11 mouse cellular contexts compared by ENCODE assay signal in genomic region chr11:115902177-115902576, GRCm38 (mm10). TPM values are rescaled to one million over a fixed set of nuclear protein-coding genes. Genes with fewer than 3 reads are reported as not detected.
DNase-seq lines count a peak whose midpoint lies in the region; ATAC-seq and TF ChIP-seq lines count a peak whose summit lies in the region.
"Had no signal": no experiment of that assay in that cellular context is flagged by ENCODE, and none has a peak within 500 bp of the region (broad histone marks: within the 10 kb centered on the region; RNA-seq: fewer than 3 reads in every experiment).

No protein-coding gene starts in this region.

- no peaks in the 10 kb centered on the region for H3K9me3 ChIP-seq in lung, embryonic 16.5 days (ENCODE audit: control insufficient read depth, low read length)
- no peaks in the 10 kb centered on the region for H3K9me3 ChIP-seq in embryonic facial prominence, embryonic 15.5 days (replicated peaks)
- no peaks in the 10 kb centered on the region for H3K9me3 ChIP-seq in heart, embryonic 16.5 days (replicated peaks; ENCODE audit: control insufficient read depth, low read length)
- H3K9me3 ChIP-seq in liver, postnatal 0 days (ENCODE audit: low read length), result no peaks in the 10 kb centered on the region
- H3K9me3 ChIP-seq: hindbrain, embryonic 15.5 days had no signal

- no peak overlapping the region for H3K4me3 ChIP-seq in lung, embryonic 16.5 days (ENCODE audit: low read length)
- H3K4me3 ChIP-seq in embryonic facial prominence, embryonic 15.5 days (replicated peaks), result no peak overlapping the region
- H3K4me3 ChIP-seq in heart, embryonic 16.5 days (ENCODE audit: low read length), result peak overlapping the region; percentile 57
- peak overlapping the region; percentile 63 for H3K4me3 ChIP-seq in liver, postnatal 0 days (ENCODE audit: low read depth, low read length)
- H3K4me3 ChIP-seq: hindbrain, embryonic 15.5 days had no signal

- no peak overlapping the region for H3K9ac ChIP-seq in lung, embryonic 16.5 days (ENCODE audit: low read length)
- H3K9ac ChIP-seq in embryonic facial prominence, embryonic 15.5 days, result no peak overlapping the region
- H3K9ac ChIP-seq in heart, embryonic 16.5 days (ENCODE audit: low read length), result peak overlapping the region; percentile 75
- peak overlapping the region; percentile 80 for H3K9ac ChIP-seq in liver, postnatal 0 days (replicated peaks)
- H3K9ac ChIP-seq: hindbrain, embryonic 15.5 days had no signal

- ATAC-seq in lung, embryonic 16.5 days (ENCODE audit: low read depth), result no peak
- no peak for ATAC-seq in embryonic facial prominence, embryonic 15.5 days (ENCODE audit: insufficient number of reproducible peaks, low FRiP score, low TSS enrichment, low read depth)
- peak; percentile 46 for ATAC-seq in heart, embryonic 16.5 days (replicated peaks; ENCODE audit: extremely low read depth, insufficient read depth, low FRiP score)
- no peak for ATAC-seq in liver, postnatal 0 days
- ATAC-seq: forebrain, embryonic 16.5 days had no signal

- no peaks in the 10 kb centered on the region for H3K27me3 ChIP-seq in lung, embryonic 16.5 days (ENCODE audit: control insufficient read depth, insufficient read depth, low read depth, low read length)
- no peaks in the 10 kb centered on the region for H3K27me3 ChIP-seq in embryonic facial prominence, embryonic 15.5 days
- no peaks in the 10 kb centered on the region for H3K27me3 ChIP-seq in heart, embryonic 16.5 days (ENCODE audit: control insufficient read depth, insufficient read depth, low read length)
- no peaks in the 10 kb centered on the region for H3K27me3 ChIP-seq in liver, postnatal 0 days (ENCODE audit: insufficient read depth, low read length)
- H3K27me3 ChIP-seq: hindbrain, embryonic 15.5 days had no signal

- no peak overlapping the region for H3K4me2 ChIP-seq in lung, embryonic 16.5 days (ENCODE audit: low read depth, low read length)
- H3K4me2 ChIP-seq in embryonic facial prominence, embryonic 15.5 days (replicated peaks), result no peak overlapping the region
- H3K4me2 ChIP-seq in heart, embryonic 16.5 days (ENCODE audit: low read depth, low read length), result peak overlapping the region; percentile 67
- H3K4me2 ChIP-seq in liver, postnatal 0 days (ENCODE audit: low read depth, low read length), result peak overlapping the region; percentile 77
- H3K4me2 ChIP-seq: hindbrain, embryonic 15.5 days had no signal

- no peak for TF ChIP-seq EP300 in liver, postnatal 0 days (IDR thresholded peaks at IDR 0.05; ENCODE audit: low read depth)

- no peak for TF ChIP-seq CTCF in liver, postnatal 0 days (IDR thresholded peaks at IDR 0.05; ENCODE audit: low read depth)

- peaks cover 65% of the 10 kb centered on the region for H3K4me1 ChIP-seq in lung, embryonic 16.5 days (replicated peaks; ENCODE audit: control insufficient read depth, insufficient read depth, low read length)
- H3K4me1 ChIP-seq in embryonic facial prominence, embryonic 15.5 days, result peaks cover 62% of the 10 kb centered on the region
- H3K4me1 ChIP-seq in heart, embryonic 16.5 days (ENCODE audit: control insufficient read depth, insufficient read depth, low read length), result peaks cover 59% of the 10 kb centered on the region
- peaks cover 59% of the 10 kb centered on the region for H3K4me1 ChIP-seq in liver, postnatal 0 days (ENCODE audit: insufficient read depth)

- peak overlapping the region; percentile 82 for H3K27ac ChIP-seq in lung, embryonic 16.5 days (ENCODE audit: low read length)
- H3K27ac ChIP-seq in embryonic facial prominence, embryonic 15.5 days (replicated peaks), result 0 out of 2 replicates have a peak overlapping the region, but pooled peaks have one; percentile 48
- H3K27ac ChIP-seq in heart, embryonic 16.5 days (ENCODE audit: low read length), result peak overlapping the region; percentile 98
- peak overlapping the region; percentile 95 for H3K27ac ChIP-seq in liver, postnatal 0 days (ENCODE audit: low read depth)
- H3K27ac ChIP-seq: hindbrain, embryonic 15.5 days had no signal

- no peaks in the 10 kb centered on the region for H3K36me3 ChIP-seq in lung, embryonic 16.5 days (ENCODE audit: control insufficient read depth, insufficient read depth, low read length)
- H3K36me3 ChIP-seq in embryonic facial prominence, embryonic 15.5 days, result 0 out of 2 replicates have a peak, but pooled peaks cover under 1% of the 10 kb centered on the region
- peaks cover 7% of the 10 kb centered on the region; the same call in 1 of the 2 replicates for H3K36me3 ChIP-seq in heart, embryonic 16.5 days (ENCODE audit: control insufficient read depth, insufficient read depth)
- H3K36me3 ChIP-seq in liver, postnatal 0 days (replicated peaks; ENCODE audit: insufficient read depth, low read length), result peaks cover 17% of the 10 kb centered on the region
- H3K36me3 ChIP-seq: hindbrain, embryonic 15.5 days had no signal

- WGBS in lung, embryonic 16.5 days, result 71% methylated on average over 5 of the region's 5 CpGs
- 61% methylated on average over 5 of the region's 5 CpGs for WGBS in embryonic facial prominence, embryonic 15.5 days
- WGBS in heart, embryonic 16.5 days, result 32% methylated on average over 5 of the region's 5 CpGs
- WGBS in liver, postnatal 0 days (ENCODE audit: insufficient replicate concordance), result 42% methylated on average over 5 of the region's 5 CpGs

- no peak for DNase-seq in lung, postnatal 10 days
- DNase-seq in liver, postnatal 0 days, result no peak
- DNase-seq in left cerebral cortex, adult 11 months (ENCODE audit: low spot score), result no peak
- no peak for DNase-seq in embryo, embryonic 10.5 days (ENCODE audit: low spot score)
- DNase-seq: cerebellum, postnatal 25 days; midbrain, embryonic 14.5 days had no signal

RNA-seq across cellular contexts. Expression of gene Smim5, which starts 2.4 kb away (rescaled TPM):
- 5.6 and 8.9 TPM in 2 replicates for polyA plus RNA-seq in lung, embryonic 16.5 days (2015; fragmentation: Nextera tagmentation; extraction: Ambion mirVana)
- 19.6 and 23.0 TPM in 2 replicates for polyA plus RNA-seq in embryonic facial prominence, embryonic 15.5 days (2015; fragmentation: Nextera tagmentation; extraction: Ambion mirVana)
- polyA plus RNA-seq in heart, embryonic 16.5 days (2015; fragmentation: Nextera tagmentation; extraction: Ambion mirVana), result 68.4 and 82.9 TPM in 2 replicates
- polyA plus RNA-seq in liver, postnatal 0 days (2015; fragmentation: Nextera tagmentation; extraction: Ambion mirVana), result 16.8 and 21.5 TPM in 2 replicates

RNA-seq across cellular contexts. Expression of gene Smim6, which starts 9.6 kb away (rescaled TPM):
- polyA plus RNA-seq in lung, embryonic 16.5 days (2015; fragmentation: Nextera tagmentation; extraction: Ambion mirVana), result 35.5 and 36.2 TPM in 2 replicates
- 1.6 and 2.6 TPM in 2 replicates for polyA plus RNA-seq in embryonic facial prominence, embryonic 15.5 days (2015; fragmentation: Nextera tagmentation; extraction: Ambion mirVana)
- polyA plus RNA-seq in heart, embryonic 16.5 days (2015; fragmentation: Nextera tagmentation; extraction: Ambion mirVana), result 3.7 and 5.7 TPM in 2 replicates
- polyA plus RNA-seq in liver, postnatal 0 days (2015; fragmentation: Nextera tagmentation; extraction: Ambion mirVana), result 1.9 TPM in 2 replicates

RNA-seq across cellular contexts. Expression of gene Sap30bp, which starts 30.9 kb away (rescaled TPM):
- polyA plus RNA-seq in lung, embryonic 16.5 days (2015; fragmentation: Nextera tagmentation; extraction: Ambion mirVana), result 34.3 and 36.8 TPM in 2 replicates
- 32.9 and 38.1 TPM in 2 replicates for polyA plus RNA-seq in embryonic facial prominence, embryonic 15.5 days (2015; fragmentation: Nextera tagmentation; extraction: Ambion mirVana)
- 20.2 and 23.5 TPM in 2 replicates for polyA plus RNA-seq in heart, embryonic 16.5 days (2015; fragmentation: Nextera tagmentation; extraction: Ambion mirVana)
- polyA plus RNA-seq in liver, postnatal 0 days (2015; fragmentation: Nextera tagmentation; extraction: Ambion mirVana), result 12.7 and 15.4 TPM in 2 replicates

RNA-seq across cellular contexts. Expression of gene Recql5, which starts 31.1 kb away (rescaled TPM):
- polyA plus RNA-seq in lung, embryonic 16.5 days (2015; fragmentation: Nextera tagmentation; extraction: Ambion mirVana), result 23.6 and 25.7 TPM in 2 replicates
- 21.4 and 23.9 TPM in 2 replicates for polyA plus RNA-seq in embryonic facial prominence, embryonic 15.5 days (2015; fragmentation: Nextera tagmentation; extraction: Ambion mirVana)
- polyA plus RNA-seq in heart, embryonic 16.5 days (2015; fragmentation: Nextera tagmentation; extraction: Ambion mirVana), result 13.2 and 13.6 TPM in 2 replicates
- 4.2 and 6.1 TPM in 2 replicates for polyA plus RNA-seq in liver, postnatal 0 days (2015; fragmentation: Nextera tagmentation; extraction: Ambion mirVana)

RNA-seq across cellular contexts. Expression of gene Myo15b, which starts 44.0 kb away (rescaled TPM):
- polyA plus RNA-seq in lung, embryonic 16.5 days (2015; fragmentation: Nextera tagmentation; extraction: Ambion mirVana), result 0.83 and 2.0 TPM in 2 replicates
- 0.54 and 0.57 TPM in 2 replicates for polyA plus RNA-seq in embryonic facial prominence, embryonic 15.5 days (2015; fragmentation: Nextera tagmentation; extraction: Ambion mirVana)
- polyA plus RNA-seq in heart, embryonic 16.5 days (2015; fragmentation: Nextera tagmentation; extraction: Ambion mirVana), result 0.17 and 1.7 TPM in 2 replicates
- polyA plus RNA-seq in liver, postnatal 0 days (2015; fragmentation: Nextera tagmentation; extraction: Ambion mirVana), result 2.4 and 2.7 TPM in 2 replicates
- polyA plus RNA-seq: midbrain, embryonic 14.5 days had no signal

Comparison
In these comparisons a context has a peak if more than half of its experiments do, and no peak if none do; other contexts are left out.
1. H3K27ac ChIP-seq: peak in every context shown above with its lines; median percentile 98 in heart, embryonic 16.5 days; 95 in liver, postnatal 0 days; 82 in lung, embryonic 16.5 days; 48 in embryonic facial prominence, embryonic 15.5 days.
2. H3K4me2 ChIP-seq: peak in heart, embryonic 16.5 days (single experiment) and liver, postnatal 0 days (single experiment); none in lung, embryonic 16.5 days (single experiment) and embryonic facial prominence, embryonic 15.5 days (single experiment).
3. H3K4me3 ChIP-seq: peak in heart, embryonic 16.5 days (single experiment) and liver, postnatal 0 days (single experiment); none in lung, embryonic 16.5 days (single experiment) and embryonic facial prominence, embryonic 15.5 days (single experiment).
4. H3K9ac ChIP-seq: peak in heart, embryonic 16.5 days (single experiment) and liver, postnatal 0 days (single experiment); none in lung, embryonic 16.5 days (single experiment) and embryonic facial prominence, embryonic 15.5 days (single experiment).